Mouse (Mus musculus) hindbrain, embryonic 14.5 days (tissue): Measurements from ENCODE around the gene Slc19a1. TPM values are rescaled to one million over a fixed set of nuclear protein-coding genes. Genes with fewer than 3 reads are reported as not detected.

Experiments used
- ATAC-seq: fragments of 200-750 bp; cut with Nextera tagmentation; 2 replicates; pipeline ENCODE4 v1.8.0; 2017; ENCODE audit warnings: moderate number of reproducible peaks, mild to moderate bottlenecking, moderate TSS enrichment, moderate library complexity; ENCODE audit not compliant: low FRiP score
- DNase-seq: peaks from one replicate; pipeline ENCODE4 v3.0.0-alpha.2; 2015; ENCODE audit warnings: low spot score
- H3K27ac ChIP-seq: fragments of 300-500 bp; sonication (generic); 2 replicates; pipeline ENCODE4 v1.5.1; 2014; ENCODE audit warnings: mild to moderate bottlenecking, moderate library complexity
- H3K27me3 ChIP-seq: fragments of 300-500 bp; sonication (generic); 2 replicates; pipeline ENCODE4 v1.6.1; 2014; ENCODE audit warnings: mild to moderate bottlenecking, low read length, mixed read lengths; ENCODE audit not compliant: control insufficient read depth, insufficient read depth
- H3K36me3 ChIP-seq: fragments of 300-500 bp; sonication (generic); replicated peaks from 2 replicates; pipeline ENCODE4 v1.6.1; 2014; ENCODE audit not compliant: control insufficient read depth, insufficient read depth
- H3K4me1 ChIP-seq: fragments of 300-500 bp; sonication (generic); replicated peaks from 2 replicates; pipeline ENCODE4 v1.6.1; 2014; ENCODE audit warnings: antibody characterized with exemption, low read length, mixed read lengths; ENCODE audit not compliant: control insufficient read depth, insufficient read depth
- H3K4me2 ChIP-seq: fragments of 300-500 bp; sonication (generic); replicated peaks from 2 replicates; pipeline ENCODE4 v1.6.1; 2014; ENCODE audit warnings: mild to moderate bottlenecking, moderate library complexity
- H3K4me3 ChIP-seq: fragments of 300-500 bp; sonication (generic); replicated peaks from 2 replicates; pipeline ENCODE4 v1.5.1; 2014; ENCODE audit warnings: mild to moderate bottlenecking, low read length
- H3K9ac ChIP-seq: fragments of 300-500 bp; sonication (generic); 2 replicates; pipeline ENCODE4 v1.6.1; 2014
- H3K9me3 ChIP-seq: fragments of 300-500 bp; sonication (generic); 2 replicates; pipeline ENCODE4 v1.6.1; 2016; ENCODE audit warnings: low read length; ENCODE audit not compliant: control insufficient read depth
- WGBS: fragments of 180-500 bp; shearing (Covaris S2); extraction: QIAGEN DNeasy Blood & Tissue Kit; methylation state at CpG from one replicate; pipeline ENCODE4 v1.1.7; 2014; 5-methylcytosine and 5-hydroxymethylcytosine counted together
- polyA plus RNA-seq: library from polyadenylated mRNA; unstranded; fragments of >200 nt; fragmentation: Nextera tagmentation; extraction: Ambion mirVana; gene quantifications from 2 replicates; pipeline ENCODE4 v1.2.1, GENCODE M21; 2014

The Slc19a1 gene
- polyA plus RNA-seq, 1 experiment from 2014 or later, result 42.1 TPM

DNA sequence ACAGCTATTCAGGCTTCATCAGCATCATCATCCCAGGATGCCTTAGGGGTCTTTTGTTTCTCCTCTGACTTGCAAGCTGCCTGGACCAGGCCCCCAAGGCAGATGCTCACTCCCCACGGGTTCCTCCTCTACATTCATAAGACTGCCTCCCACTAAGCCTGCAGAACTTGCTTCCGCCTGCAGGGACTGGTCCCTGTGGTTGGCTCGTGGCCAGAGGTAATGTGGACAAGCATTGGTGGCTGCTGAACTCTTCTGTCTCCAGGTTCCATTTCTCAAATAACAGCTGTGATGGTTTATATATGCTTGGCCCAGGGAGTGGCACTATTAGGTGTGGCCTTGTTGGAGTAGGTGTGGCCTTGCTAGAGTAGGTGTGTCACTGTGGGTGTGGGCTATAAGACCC lies 29.4 kb downstream of the Slc19a1 start:
- ATAC-seq (no peak), DNase-seq (no peak)
- Histone ChIP-seq H3K9ac (no peak overlapping the region), H3K27me3 (no peaks in the 10 kb centered on the region), H3K4me2 (no peak overlapping the region), H3K36me3 (no peaks in the 10 kb centered on the region), H3K4me3 (no peak overlapping the region), H3K27ac (no peak overlapping the region), H3K4me1 (peaks cover 3% of the 10 kb centered on the region; the same call in 1 of the 2 replicates), H3K9me3 (no peaks in the 10 kb centered on the region)
- 71% methylated on average over 3 of the region's 3 CpGs for WGBS

DNA sequence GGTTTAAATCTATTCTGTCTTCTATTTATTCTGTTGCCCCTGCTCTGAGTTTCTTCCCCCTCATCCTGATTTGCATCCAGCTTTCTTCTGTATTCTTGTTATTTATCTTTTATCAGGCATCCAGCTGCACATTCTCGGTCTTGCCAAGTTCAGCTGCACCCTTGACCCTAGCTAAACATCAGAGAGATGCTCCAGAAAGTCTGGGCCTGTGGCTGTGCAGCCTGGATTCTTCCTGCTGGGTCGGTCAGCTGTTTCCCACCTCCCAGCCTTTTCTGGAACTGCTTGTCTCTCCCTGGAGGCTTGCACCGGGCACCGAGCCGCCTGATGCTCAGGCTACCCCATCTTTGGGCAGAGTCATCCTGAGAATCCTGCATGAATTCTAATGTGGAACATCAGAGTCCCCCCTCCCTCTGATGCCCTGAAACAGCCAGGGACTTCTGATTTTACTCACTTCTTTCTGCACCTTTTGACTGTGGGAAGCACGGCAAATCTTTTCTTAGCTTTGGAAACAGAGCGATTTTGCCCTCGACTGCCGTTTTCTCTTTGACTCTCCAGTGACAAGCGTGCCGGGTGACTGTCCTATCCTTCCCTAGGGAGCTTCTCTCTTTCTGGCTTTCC lies 30.5 kb downstream of the Slc19a1 start:
- no peak overlapping the region for H3K9ac ChIP-seq
- no peak overlapping the region for H3K4me3 ChIP-seq
- no peaks in the 10 kb centered on the region for H3K4me1 ChIP-seq
- H3K4me2 ChIP-seq, result no peak overlapping the region
- DNase-seq (peak; percentile 36), ATAC-seq (no peak)
- H3K9me3 ChIP-seq, result no peaks in the 10 kb centered on the region
- WGBS, result 82% methylated on average over 11 of the region's 11 CpGs
- H3K27ac ChIP-seq, result no peak overlapping the region
- no peaks in the 10 kb centered on the region for H3K27me3 ChIP-seq
- H3K36me3 ChIP-seq, result no peaks in the 10 kb centered on the region

DNA sequence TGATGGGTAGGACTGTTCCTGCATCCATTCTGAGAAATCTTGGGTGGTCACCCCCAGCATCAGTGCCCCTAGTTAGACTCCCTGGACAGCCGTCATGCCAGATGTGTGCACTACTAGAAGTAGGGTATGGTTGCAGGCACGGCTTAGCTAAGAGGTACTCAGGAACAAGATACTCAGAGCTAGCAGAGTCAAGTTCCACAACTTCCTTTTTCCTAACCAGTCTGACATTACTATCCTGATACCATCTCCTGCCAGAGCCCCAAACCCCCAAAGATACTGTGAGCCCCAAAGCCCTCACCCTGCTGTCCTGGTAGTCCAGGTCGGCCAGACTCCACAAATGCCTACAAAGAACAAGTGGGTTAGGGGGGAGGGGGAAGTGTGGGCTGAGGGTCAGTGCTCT lies 32.2 kb downstream of the Slc19a1 start:
- Histone ChIP-seq H3K4me3 (no peak overlapping the region), H3K9me3 (no peaks in the 10 kb centered on the region), H3K4me2 (no peak overlapping the region), H3K4me1 (no peaks in the 10 kb centered on the region), H3K9ac (no peak overlapping the region), H3K27ac (no peak overlapping the region), H3K36me3 (no peaks in the 10 kb centered on the region), H3K27me3 (no peaks in the 10 kb centered on the region)
- DNase-seq (no peak), ATAC-seq (no peak)
- WGBS, result 93% methylated on average over 3 of the region's 3 CpGs

DNA sequence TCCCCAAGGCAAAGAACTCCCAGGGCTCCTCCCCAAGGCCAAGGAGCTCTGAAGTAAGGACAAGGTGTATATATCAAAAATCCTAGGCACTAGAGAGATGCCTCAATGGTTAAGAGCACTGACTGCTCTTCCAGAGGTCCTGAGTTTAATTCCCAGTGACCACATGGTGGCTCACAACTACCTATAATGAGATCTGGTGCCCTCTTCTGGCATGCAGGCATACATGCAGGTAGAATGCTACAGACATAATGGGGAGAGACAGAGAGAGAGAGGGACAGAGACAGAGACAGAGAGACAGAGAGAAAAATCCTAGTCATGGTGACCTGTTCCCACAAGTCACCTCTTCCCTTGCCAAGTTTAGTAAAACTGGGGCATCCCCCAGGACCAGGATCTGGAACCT lies 32.6 kb downstream of the Slc19a1 start:
- Histone ChIP-seq H3K27ac (no peak overlapping the region), H3K27me3 (no peaks in the 10 kb centered on the region), H3K4me1 (no peaks in the 10 kb centered on the region), H3K4me2 (no peak overlapping the region), H3K4me3 (no peak overlapping the region), H3K9ac (no peak overlapping the region), H3K36me3 (no peaks in the 10 kb centered on the region), H3K9me3 (no peaks in the 10 kb centered on the region)
- DNase-seq, result no peak
- no peak for ATAC-seq

DNA sequence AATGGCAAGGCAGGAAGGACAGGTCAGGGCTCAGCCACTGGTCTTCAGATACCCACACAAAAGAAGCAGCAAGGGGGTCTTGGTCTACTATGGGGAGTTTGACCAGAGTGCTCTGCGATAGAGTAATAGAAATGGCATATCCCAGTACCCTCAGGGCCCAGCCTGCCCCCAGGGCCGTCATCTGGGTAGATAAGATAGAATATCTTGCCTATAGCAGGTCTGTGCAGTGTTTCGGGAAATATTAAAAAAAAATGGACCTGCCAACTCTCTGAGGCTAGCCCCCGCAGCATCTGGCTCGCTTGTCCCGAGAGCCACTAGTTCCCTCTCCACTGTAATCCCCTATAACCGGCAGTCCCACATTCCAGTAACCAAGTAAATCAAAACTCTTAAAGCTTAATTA lies 36.4 kb downstream of the Slc19a1 start:
- Histone ChIP-seq H3K4me2 (no peak overlapping the region), H3K36me3 (no peaks in the 10 kb centered on the region), H3K27me3 (no peaks in the 10 kb centered on the region), H3K9me3 (no peaks in the 10 kb centered on the region), H3K4me1 (no peaks in the 10 kb centered on the region), H3K27ac (no peak overlapping the region), H3K4me3 (no peak overlapping the region), H3K9ac (no peak overlapping the region)
- no peak for ATAC-seq
- DNase-seq, result no peak
- WGBS, result 97% methylated on average over 7 of the region's 7 CpGs

DNA sequence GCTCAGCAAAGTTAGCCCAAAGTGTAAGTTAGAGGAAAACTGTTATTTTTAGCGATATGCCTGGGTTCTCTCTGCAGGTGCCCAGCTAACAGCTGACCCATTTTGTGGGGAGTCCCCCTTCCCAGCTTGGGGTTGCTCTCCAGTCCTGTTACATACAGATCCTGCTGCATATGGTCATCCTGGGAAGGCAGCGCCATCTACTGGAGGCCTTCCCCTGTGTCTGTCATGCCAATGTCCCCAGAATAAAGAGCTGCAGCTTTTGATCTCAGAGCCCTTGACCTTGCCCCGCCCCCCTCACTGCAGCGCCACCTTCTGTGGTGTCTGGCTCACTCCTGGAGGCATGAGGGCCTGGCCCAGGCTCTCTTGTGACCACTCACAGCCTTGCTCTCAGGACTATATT lies 38.0 kb downstream of the Slc19a1 start:
- ATAC-seq, result 0 out of 2 replicates have a peak, but pooled peaks have one; percentile 23
- no peak overlapping the region for H3K4me2 ChIP-seq
- H3K36me3 ChIP-seq, result no peaks in the 10 kb centered on the region
- no peak overlapping the region for H3K4me3 ChIP-seq
- H3K4me1 ChIP-seq, result no peaks in the 10 kb centered on the region
- DNase-seq, result peak; percentile 54
- WGBS, result 57% methylated on average over 4 of the region's 4 CpGs
- no peak overlapping the region for H3K9ac ChIP-seq
- no peak overlapping the region for H3K27ac ChIP-seq
- no peaks in the 10 kb centered on the region for H3K27me3 ChIP-seq
- no peaks in the 10 kb centered on the region for H3K9me3 ChIP-seq

DNA sequence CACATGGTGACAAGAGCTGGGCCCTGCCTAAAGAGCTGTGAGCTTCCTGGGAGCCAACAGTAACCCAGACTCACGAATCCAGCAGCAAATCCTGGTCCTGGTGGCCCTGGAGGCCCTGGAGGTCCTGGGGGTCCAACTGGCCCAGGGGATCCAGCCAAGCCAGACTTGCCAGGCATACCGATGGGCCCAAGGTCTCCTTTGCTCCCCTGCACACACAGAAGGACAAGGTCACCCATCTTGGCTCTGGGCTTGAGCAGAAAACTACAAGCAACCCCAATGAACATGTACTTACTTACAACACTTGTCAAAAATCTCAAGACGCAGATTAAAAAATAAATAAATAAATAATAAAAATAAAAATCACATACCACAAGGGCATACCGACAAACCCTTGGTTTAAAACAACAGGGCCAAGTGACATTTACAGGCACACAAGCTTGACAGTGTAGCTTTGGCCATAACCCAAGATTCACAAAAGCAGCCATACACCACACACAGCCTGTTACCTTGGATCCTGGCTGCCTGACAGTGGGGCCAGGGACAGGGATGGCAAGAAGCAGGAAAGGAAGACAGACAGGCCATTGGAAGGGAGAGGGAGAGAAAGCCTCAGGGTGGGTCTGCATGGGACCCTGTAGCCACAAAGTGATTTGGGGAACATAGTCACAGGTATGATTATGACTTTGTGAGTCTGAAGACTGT lies 42.4 kb downstream of the Slc19a1 start:
- Histone ChIP-seq H3K9ac (no peak overlapping the region), H3K27ac (no peak overlapping the region), H3K9me3 (no peaks in the 10 kb centered on the region), H3K27me3 (no peaks in the 10 kb centered on the region), H3K36me3 (no peaks in the 10 kb centered on the region), H3K4me3 (no peak overlapping the region), H3K4me1 (no peaks in the 10 kb centered on the region), H3K4me2 (no peak overlapping the region)
- DNase-seq (peak; percentile 35), ATAC-seq (peak; percentile 61; the same call in 1 of the 2 replicates)
- 80% methylated on average over 4 of the region's 4 CpGs for WGBS

DNA sequence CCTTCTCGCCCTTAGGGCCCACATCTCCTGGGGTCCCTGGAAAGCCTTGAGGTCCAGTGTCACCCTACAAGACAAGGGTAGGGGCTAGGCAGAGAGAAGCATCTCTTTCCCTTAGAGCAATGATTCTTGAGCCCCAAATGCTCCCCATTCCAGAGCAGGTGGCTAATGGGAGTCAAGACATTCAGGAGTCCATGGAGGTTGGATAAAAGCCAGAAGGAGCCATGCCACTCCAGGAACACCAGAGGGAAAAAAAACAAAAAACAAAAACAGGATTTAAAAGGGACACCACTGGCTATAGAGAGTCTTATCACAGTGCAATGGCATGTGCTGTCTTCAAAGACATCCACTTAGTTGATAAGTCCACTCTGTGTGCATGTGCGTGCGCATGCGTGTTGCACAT lies 46.4 kb downstream of the Slc19a1 start:
- H3K9ac ChIP-seq, result no peak overlapping the region
- H3K36me3 ChIP-seq, result no peaks in the 10 kb centered on the region
- no peak overlapping the region for H3K4me3 ChIP-seq
- no peak for DNase-seq
- no peak overlapping the region for H3K27ac ChIP-seq
- H3K9me3 ChIP-seq, result no peaks in the 10 kb centered on the region
- H3K27me3 ChIP-seq, result no peaks in the 10 kb centered on the region
- no peaks in the 10 kb centered on the region for H3K4me1 ChIP-seq
- ATAC-seq, result no peak
- no peak overlapping the region for H3K4me2 ChIP-seq
- 97% methylated on average over 4 of the region's 4 CpGs for WGBS

DNA sequence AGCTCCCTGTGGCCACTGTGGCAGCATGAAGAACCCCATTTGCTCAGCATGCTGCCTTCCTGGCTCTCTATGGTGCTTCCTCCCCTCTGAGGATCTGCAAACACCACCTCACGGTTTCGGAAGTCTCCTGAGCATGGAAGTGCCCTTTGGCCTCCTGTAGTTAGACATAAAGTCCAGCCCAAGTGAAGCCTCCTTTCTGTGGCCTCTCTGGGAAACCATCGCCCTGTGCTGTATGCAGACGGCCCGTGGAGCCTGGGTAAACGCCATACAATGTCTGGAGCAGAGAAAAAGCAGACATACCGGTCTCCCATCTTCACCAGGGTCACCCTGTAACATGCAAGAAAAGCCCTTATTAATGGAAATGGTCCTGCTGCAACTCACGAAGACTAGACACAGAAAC lies 46.9 kb downstream of the Slc19a1 start:
- Histone ChIP-seq H3K9ac (no peak overlapping the region), H3K4me3 (no peak overlapping the region), H3K27me3 (no peaks in the 10 kb centered on the region), H3K27ac (no peak overlapping the region), H3K4me2 (no peak overlapping the region), H3K36me3 (no peaks in the 10 kb centered on the region), H3K4me1 (no peaks in the 10 kb centered on the region), H3K9me3 (no peaks in the 10 kb centered on the region)
- ATAC-seq (no peak), DNase-seq (no peak)
- 87% methylated on average over 8 of the region's 8 CpGs for WGBS
